Mouse (Mus musculus) stomach, embryonic 16.5 days (tissue): ENCODE measurements around the gene Mrpl37. TPM values are rescaled to one million over a fixed set of nuclear protein-coding genes. Genes with fewer than 3 reads are reported as not detected.

Experiments used
- ATAC-seq: fragments of 200-750 bp; cut with Nextera tagmentation; 2 replicates; pipeline ENCODE4 v1.8.0; 2017; ENCODE audit warnings: moderate number of reproducible peaks, moderate TSS enrichment; ENCODE audit not compliant: insufficient read depth, low FRiP score
- H3K27ac ChIP-seq: fragments of 300-500 bp; sonication (generic); 2 replicates; pipeline ENCODE4 v1.5.1; 2014; ENCODE audit warnings: low read length
- H3K27me3 ChIP-seq: fragments of 300-500 bp; sonication (generic); 2 replicates; pipeline ENCODE4 v1.6.1; 2014; ENCODE audit warnings: low read length, control low read depth, mixed read lengths; ENCODE audit not compliant: control insufficient read depth, insufficient read depth
- H3K36me3 ChIP-seq: fragments of 300-500 bp; sonication (generic); 2 replicates; pipeline ENCODE4 v1.6.1; 2014; ENCODE audit warnings: low read length; ENCODE audit not compliant: control insufficient read depth, insufficient read depth
- H3K4me1 ChIP-seq: fragments of 300-500 bp; sonication (generic); 2 replicates; pipeline ENCODE4 v1.6.1; 2014; ENCODE audit warnings: low read length, control low read depth, mixed read lengths; ENCODE audit not compliant: control insufficient read depth, insufficient read depth
- H3K4me2 ChIP-seq: fragments of 300-500 bp; sonication (generic); 2 replicates; pipeline ENCODE4 v1.6.1; 2014; ENCODE audit warnings: low read depth, low read length, mixed read lengths
- H3K4me3 ChIP-seq: fragments of 300-500 bp; sonication (generic); replicated peaks from 2 replicates; pipeline ENCODE4 v1.5.1; 2014; ENCODE audit warnings: mild to moderate bottlenecking, low read length
- H3K9ac ChIP-seq: fragments of 300-500 bp; sonication (generic); 2 replicates; pipeline ENCODE4 v1.6.1; 2014; ENCODE audit warnings: low read length
- H3K9me3 ChIP-seq: fragments of 300-500 bp; sonication (generic); replicated peaks from 2 replicates; pipeline ENCODE4 v1.6.1; 2016; ENCODE audit warnings: low read length, control low read depth; ENCODE audit not compliant: control insufficient read depth
- WGBS: fragments of 180-500 bp; shearing (Covaris S2); extraction: QIAGEN DNeasy Blood & Tissue Kit; methylation state at CpG from one replicate; pipeline ENCODE4 v1.1.7; 2014; 5-methylcytosine and 5-hydroxymethylcytosine counted together
- polyA plus RNA-seq: library from polyadenylated mRNA; unstranded; fragments of >200 nt; fragmentation: Nextera tagmentation; extraction: Ambion mirVana; gene quantifications from 2 replicates; pipeline ENCODE4 v1.2.1, GENCODE M21; 2015

Mrpl37 gene
- polyA plus RNA-seq, 1 experiment from 2014 or later: 91.8 TPM

- peaks cover 12% of the 10 kb centered on the region; the same call in 1 of the 2 replicates for H3K4me1 ChIP-seq
- no peaks in the 10 kb centered on the region for H3K9me3 ChIP-seq
- WGBS: 88% methylated on average over 8 of the region's 8 CpGs
- H3K27me3 ChIP-seq: no peaks in the 10 kb centered on the region
- no peak for ATAC-seq
- no peak overlapping the region for H3K9ac ChIP-seq
- no peaks in the 10 kb centered on the region for H3K36me3 ChIP-seq
- H3K4me3 ChIP-seq: no peak overlapping the region
- no peak overlapping the region for H3K27ac ChIP-seq
- H3K4me2 ChIP-seq: no peak overlapping the region
These were observed 59.3 kb downstream of the Mrpl37 start for GRCm38 (mm10) chr4:107007359-107007758.

GRCm38 (mm10) chr4:107006807-107007206 lies 59.9 kb downstream of the Mrpl37 start:
- H3K9ac ChIP-seq: no peak overlapping the region
- H3K4me1 ChIP-seq: peaks cover 13% of the 10 kb centered on the region; the same call in 1 of the 2 replicates
- WGBS: 89% methylated on average over 6 of the region's 6 CpGs
- no peak overlapping the region; the same call in 1 of the 2 replicates for H3K27ac ChIP-seq
- no peaks in the 10 kb centered on the region for H3K9me3 ChIP-seq
- no peaks in the 10 kb centered on the region for H3K36me3 ChIP-seq
- no peaks in the 10 kb centered on the region for H3K27me3 ChIP-seq
- H3K4me3 ChIP-seq: no peak overlapping the region
- ATAC-seq: no peak
- H3K4me2 ChIP-seq: no peak overlapping the region

- no peaks in the 10 kb centered on the region for H3K9me3 ChIP-seq
- H3K4me2 ChIP-seq: no peak overlapping the region
- no peak overlapping the region for H3K9ac ChIP-seq
- no peaks in the 10 kb centered on the region for H3K27me3 ChIP-seq
- 0 out of 2 replicates have a peak overlapping the region, but pooled peaks have one; percentile 22 for H3K27ac ChIP-seq
- no peak for ATAC-seq
- H3K36me3 ChIP-seq: no peaks in the 10 kb centered on the region
- H3K4me3 ChIP-seq: no peak overlapping the region
- H3K4me1 ChIP-seq: peaks cover 16% of the 10 kb centered on the region; the same call in 1 of the 2 replicates
- WGBS: 60% methylated on average over 4 of the region's 4 CpGs
These were observed 60.4 kb downstream of the Mrpl37 start for GRCm38 (mm10) chr4:107006229-107006628.

Other genes starting within 250 kb of the Mrpl37 start
- gene Ssbp3, start 156.2 kb downstream of the Mrpl37 start, polyA plus RNA-seq: 48.4 and 52.8 TPM in 2 replicates
- 7.5 and 9.3 TPM in 2 replicates for gene Cyb5rl, start 120 bp upstream of the Mrpl37 start, polyA plus RNA-seq
- gene Cdcp2, start 30.0 kb upstream of the Mrpl37 start, polyA plus RNA-seq: not detected in 2 replicates
- gene Tmem59, start 111.5 kb upstream of the Mrpl37 start, polyA plus RNA-seq: 442 and 466 TPM in 2 replicates
- 17.9 and 25.2 TPM in 2 replicates for gene Tceanc2, start 112.2 kb upstream of the Mrpl37 start, polyA plus RNA-seq
- not detected in 2 replicates for gene Ldlrad1, start 142.3 kb upstream of the Mrpl37 start, polyA plus RNA-seq
- gene Lrrc42, start 186.7 kb upstream of the Mrpl37 start, polyA plus RNA-seq: 52.7 TPM in 2 replicates
- 28.1 and 39.1 TPM in 2 replicates for gene Hspb11, start 186.7 kb upstream of the Mrpl37 start, polyA plus RNA-seq
- gene Dio1, start 240.3 kb upstream of the Mrpl37 start, polyA plus RNA-seq: 0.39 and 0.80 TPM in 2 replicates
- gene Yipf1, start 247.5 kb upstream of the Mrpl37 start, polyA plus RNA-seq: 58.6 and 58.9 TPM in 2 replicates